Mouse (Mus musculus): Measurements from ENCODE around the gene Ntn4. TPM values are rescaled to one million over a fixed set of nuclear protein-coding genes. Genes with fewer than 3 reads are reported as not detected.

Ntn4 gene
- polyA plus RNA-seq, 1 experiment from 2014 or later = 2.1 TPM

GRCm38 (mm10) chr10:93695043-93695791, 54.7 kb downstream of the Ntn4 start:
- Histone ChIP-seq H3K27ac (no peak overlapping the region), H3K4me1 (no peaks in the 10 kb centered on the region), H3K9me3 (no peaks in the 10 kb centered on the region), H3K9ac (no peak overlapping the region), H3K4me3 (no peak overlapping the region), H3K27me3 (replicated peaks) (no peaks in the 10 kb centered on the region), H3K36me3 (no peaks in the 10 kb centered on the region), H3K4me2 (replicated peaks) (no peak overlapping the region)
- WGBS = 62% methylated on average over 21 of the region's 21 CpGs
- no peak for ATAC-seq (ENCODE audit: low FRiP score, low read depth)

DNA sequence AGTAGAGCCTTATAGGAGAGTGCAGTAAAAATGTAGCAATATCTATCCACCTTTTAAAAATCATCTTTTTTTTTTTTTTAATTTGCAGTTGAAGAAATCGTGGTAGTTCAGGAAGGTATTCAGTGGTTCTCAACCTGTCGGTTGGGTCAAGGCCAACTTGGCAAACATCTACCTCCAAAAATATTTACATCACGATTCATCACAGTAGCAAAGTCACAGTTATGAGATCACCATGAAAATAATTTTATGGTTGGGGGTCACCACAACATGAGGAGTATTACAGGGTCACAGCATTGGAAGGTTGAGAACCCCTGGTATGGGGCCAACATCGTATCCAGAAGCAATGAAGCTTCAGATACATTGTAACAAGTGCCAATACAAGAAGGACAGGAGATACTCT, 55.5 kb downstream of the Ntn4 start:
- H3K9me3 ChIP-seq = no peaks in the 10 kb centered on the region
- no peaks in the 10 kb centered on the region for H3K36me3 ChIP-seq
- H3K27ac ChIP-seq = no peak overlapping the region
- ATAC-seq (ENCODE audit: low FRiP score, low read depth) = no peak
- no peaks in the 10 kb centered on the region for H3K4me1 ChIP-seq
- no peak overlapping the region for H3K4me2 ChIP-seq (replicated peaks)
- H3K4me3 ChIP-seq = no peak overlapping the region
- 97% methylated on average over 4 of the region's 4 CpGs for WGBS
- no peak overlapping the region for H3K9ac ChIP-seq
- H3K27me3 ChIP-seq (replicated peaks) = no peaks in the 10 kb centered on the region

GRCm38 (mm10) chr10:93697866-93698483, 57.5 kb downstream of the Ntn4 start:
- Histone ChIP-seq H3K4me2 (replicated peaks) (no peak overlapping the region), H3K27ac (no peak overlapping the region), H3K9ac (no peak overlapping the region), H3K4me3 (no peak overlapping the region), H3K9me3 (no peaks in the 10 kb centered on the region), H3K36me3 (no peaks in the 10 kb centered on the region), H3K4me1 (no peaks in the 10 kb centered on the region), H3K27me3 (replicated peaks) (no peaks in the 10 kb centered on the region)
- no peak for ATAC-seq (ENCODE audit: low FRiP score, low read depth)
- 91% methylated on average over 10 of the region's 10 CpGs for WGBS

DNA sequence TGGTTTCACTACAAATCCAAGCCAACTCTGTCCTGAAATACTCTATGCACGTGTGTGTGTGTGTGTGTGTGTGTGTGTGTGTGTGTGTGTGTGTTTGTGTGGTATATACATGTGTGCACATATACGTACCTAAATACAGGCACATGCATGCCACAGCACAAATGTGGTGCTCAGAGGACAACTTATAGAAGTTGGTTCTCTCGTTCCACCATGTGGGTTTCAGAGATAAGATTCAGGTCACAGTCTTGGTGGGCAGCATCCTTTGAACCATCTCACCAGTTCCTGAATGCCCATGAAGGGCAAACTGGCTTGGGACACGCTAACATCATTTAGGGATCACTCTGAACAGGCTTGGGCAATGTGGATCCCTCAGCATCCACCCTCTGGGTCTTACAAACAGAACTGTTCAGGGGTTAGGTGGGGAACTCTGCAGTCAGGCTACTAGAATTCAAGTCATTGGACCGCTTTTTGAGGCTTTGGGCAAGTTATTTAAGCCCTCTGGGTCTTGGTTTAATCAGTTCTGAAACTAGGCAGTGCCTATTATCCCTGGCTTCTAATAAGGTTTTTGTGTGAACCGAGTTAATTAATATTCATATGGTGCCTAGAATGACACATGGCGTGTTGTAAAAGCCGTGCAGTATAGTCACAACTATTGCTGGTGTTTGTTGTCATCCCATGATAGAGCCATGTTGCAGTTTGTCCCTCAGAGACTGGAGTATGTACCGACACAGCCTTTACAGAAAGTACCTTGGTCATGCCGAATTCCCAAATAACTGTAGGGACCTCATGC, 59.4 kb downstream of the Ntn4 start:
- ATAC-seq (ENCODE audit: low FRiP score, low read depth) = no peak
- no peaks in the 10 kb centered on the region for H3K27me3 ChIP-seq (replicated peaks)
- no peak overlapping the region for H3K4me2 ChIP-seq (replicated peaks)
- no peaks in the 10 kb centered on the region for H3K36me3 ChIP-seq
- H3K4me3 ChIP-seq = no peak overlapping the region
- 84% methylated on average over 10 of the region's 10 CpGs for WGBS
- H3K27ac ChIP-seq = no peak overlapping the region
- no peaks in the 10 kb centered on the region for H3K4me1 ChIP-seq
- H3K9me3 ChIP-seq = no peaks in the 10 kb centered on the region
- H3K9ac ChIP-seq = no peak overlapping the region

GRCm38 (mm10) chr10:93700589-93701363, 60.3 kb downstream of the Ntn4 start:
- no peaks in the 10 kb centered on the region for H3K9me3 ChIP-seq
- H3K9ac ChIP-seq = no peak overlapping the region
- WGBS = 88% methylated on average over 21 of the region's 21 CpGs
- ATAC-seq (ENCODE audit: low FRiP score, low read depth) = no peak
- H3K27ac ChIP-seq = no peak overlapping the region
- no peaks in the 10 kb centered on the region for H3K27me3 ChIP-seq (replicated peaks)
- H3K4me1 ChIP-seq = no peaks in the 10 kb centered on the region
- H3K36me3 ChIP-seq = no peaks in the 10 kb centered on the region
- H3K4me2 ChIP-seq (replicated peaks) = no peak overlapping the region
- H3K4me3 ChIP-seq = no peak overlapping the region

- no peak overlapping the region for H3K27ac ChIP-seq
- no peaks in the 10 kb centered on the region for H3K9me3 ChIP-seq
- WGBS = 93% methylated on average over 4 of the region's 4 CpGs
- H3K9ac ChIP-seq = no peak overlapping the region
- H3K27me3 ChIP-seq (replicated peaks) = no peaks in the 10 kb centered on the region
- no peak for ATAC-seq (ENCODE audit: low FRiP score, low read depth)
- no peak overlapping the region for H3K4me3 ChIP-seq
- H3K36me3 ChIP-seq = no peaks in the 10 kb centered on the region
- no peaks in the 10 kb centered on the region for H3K4me1 ChIP-seq
- H3K4me2 ChIP-seq (replicated peaks) = no peak overlapping the region
Measured at GRCm38 (mm10) chr10:93703946-93704345, 63.5 kb downstream of the Ntn4 start.

DNA sequence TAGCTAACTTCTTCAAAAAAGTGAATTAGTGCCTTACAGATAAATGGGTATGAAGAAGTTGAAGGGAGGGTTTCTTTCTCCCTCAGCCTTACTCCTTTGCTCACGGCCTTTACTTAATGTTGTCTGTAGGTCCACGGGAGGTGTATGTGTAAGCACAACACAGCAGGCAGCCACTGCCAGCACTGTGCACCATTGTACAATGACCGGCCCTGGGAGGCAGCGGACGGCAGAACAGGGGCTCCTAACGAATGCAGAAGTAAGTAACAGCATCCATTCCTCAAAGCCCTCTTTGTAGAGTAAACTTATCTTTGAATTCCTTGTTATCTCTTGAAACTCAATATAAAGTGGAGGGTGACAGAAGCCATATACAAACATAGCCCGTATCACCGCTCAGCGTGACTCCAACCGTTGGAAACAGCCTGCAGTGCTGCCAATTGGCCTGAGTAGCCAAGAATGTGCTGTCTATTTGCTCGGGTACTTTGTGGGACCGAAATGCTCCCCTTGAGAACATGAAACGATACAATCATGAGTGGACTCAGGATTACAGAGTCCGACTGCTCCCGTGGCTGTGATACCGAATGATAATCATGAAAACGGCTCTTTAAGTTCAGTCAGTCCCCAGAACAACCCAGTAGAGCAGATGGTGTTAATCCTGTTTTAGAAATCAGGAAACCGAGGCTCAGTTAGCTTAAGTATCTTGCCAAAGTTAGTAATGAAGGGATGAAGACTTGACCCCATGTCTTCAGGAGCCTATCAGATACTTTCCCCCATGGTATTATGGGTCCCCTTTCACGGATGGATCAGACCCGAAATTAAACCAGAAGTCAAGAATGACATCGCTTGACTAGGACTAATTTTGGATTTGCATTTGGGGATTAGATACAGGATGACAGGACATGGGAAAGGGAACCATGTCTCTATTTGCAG, 66.9 kb downstream of the Ntn4 start:
- H3K27ac ChIP-seq = no peak overlapping the region
- 69% methylated on average over 21 of the region's 21 CpGs for WGBS
- peaks cover 23% of the 10 kb centered on the region for H3K36me3 ChIP-seq
- ATAC-seq (ENCODE audit: low FRiP score, low read depth) = no peak
- no peak overlapping the region for H3K4me2 ChIP-seq (replicated peaks)
- H3K4me1 ChIP-seq = no peaks in the 10 kb centered on the region
- no peaks in the 10 kb centered on the region for H3K27me3 ChIP-seq (replicated peaks)
- no peaks in the 10 kb centered on the region for H3K9me3 ChIP-seq
- no peak overlapping the region for H3K9ac ChIP-seq
- H3K4me3 ChIP-seq = no peak overlapping the region

- Histone ChIP-seq H3K27me3 (replicated peaks) (no peaks in the 10 kb centered on the region), H3K4me3 (no peak overlapping the region), H3K36me3 (peaks cover 28% of the 10 kb centered on the region), H3K4me2 (replicated peaks) (no peak overlapping the region), H3K9me3 (no peaks in the 10 kb centered on the region), H3K27ac (no peak overlapping the region), H3K9ac (no peak overlapping the region), H3K4me1 (no peaks in the 10 kb centered on the region)
- 89% methylated on average over 6 of the region's 6 CpGs for WGBS
- no peak for ATAC-seq (ENCODE audit: low FRiP score, low read depth)
Measured at GRCm38 (mm10) chr10:93708076-93708473, 67.6 kb downstream of the Ntn4 start.

- H3K9ac ChIP-seq = no peak overlapping the region
- H3K27me3 ChIP-seq (replicated peaks) = no peaks in the 10 kb centered on the region
- 90% methylated on average over 5 of the region's 5 CpGs for WGBS
- ATAC-seq (ENCODE audit: low FRiP score, low read depth) = no peak
- no peak overlapping the region for H3K4me2 ChIP-seq (replicated peaks)
- H3K36me3 ChIP-seq = peaks cover 28% of the 10 kb centered on the region
- H3K4me3 ChIP-seq = no peak overlapping the region
- H3K27ac ChIP-seq = no peak overlapping the region
- H3K4me1 ChIP-seq = no peaks in the 10 kb centered on the region
- no peaks in the 10 kb centered on the region for H3K9me3 ChIP-seq
Measured at GRCm38 (mm10) chr10:93708515-93708914, 68.0 kb downstream of the Ntn4 start.

DNA sequence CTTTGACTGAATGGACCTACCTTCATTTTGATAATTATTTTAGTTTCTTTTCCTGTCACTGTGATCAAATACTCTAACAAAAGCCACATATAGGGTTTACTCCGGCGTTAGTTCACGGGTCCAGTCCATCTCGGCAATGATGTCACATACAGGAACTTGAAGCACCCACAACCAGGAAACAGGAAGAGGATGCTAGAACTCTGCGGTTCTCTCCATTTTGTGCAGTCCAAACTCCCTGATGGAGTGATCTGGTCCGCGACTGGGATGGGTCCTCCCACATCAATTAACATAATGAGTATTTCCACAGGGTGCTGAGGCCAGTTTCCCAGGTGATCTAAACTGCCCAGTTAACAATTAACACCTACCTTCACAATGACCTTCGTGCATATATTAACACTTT, 69.1 kb downstream of the Ntn4 start:
- H3K9ac ChIP-seq = no peak overlapping the region
- no peak for ATAC-seq (ENCODE audit: low FRiP score, low read depth)
- no peak overlapping the region for H3K4me2 ChIP-seq (replicated peaks)
- H3K27me3 ChIP-seq (replicated peaks) = no peaks in the 10 kb centered on the region
- no peaks in the 10 kb centered on the region for H3K9me3 ChIP-seq
- no peak overlapping the region for H3K27ac ChIP-seq
- 86% methylated on average over 8 of the region's 8 CpGs for WGBS
- no peaks in the 10 kb centered on the region for H3K4me1 ChIP-seq
- H3K36me3 ChIP-seq = peaks cover 35% of the 10 kb centered on the region
- H3K4me3 ChIP-seq = no peak overlapping the region

DNA sequence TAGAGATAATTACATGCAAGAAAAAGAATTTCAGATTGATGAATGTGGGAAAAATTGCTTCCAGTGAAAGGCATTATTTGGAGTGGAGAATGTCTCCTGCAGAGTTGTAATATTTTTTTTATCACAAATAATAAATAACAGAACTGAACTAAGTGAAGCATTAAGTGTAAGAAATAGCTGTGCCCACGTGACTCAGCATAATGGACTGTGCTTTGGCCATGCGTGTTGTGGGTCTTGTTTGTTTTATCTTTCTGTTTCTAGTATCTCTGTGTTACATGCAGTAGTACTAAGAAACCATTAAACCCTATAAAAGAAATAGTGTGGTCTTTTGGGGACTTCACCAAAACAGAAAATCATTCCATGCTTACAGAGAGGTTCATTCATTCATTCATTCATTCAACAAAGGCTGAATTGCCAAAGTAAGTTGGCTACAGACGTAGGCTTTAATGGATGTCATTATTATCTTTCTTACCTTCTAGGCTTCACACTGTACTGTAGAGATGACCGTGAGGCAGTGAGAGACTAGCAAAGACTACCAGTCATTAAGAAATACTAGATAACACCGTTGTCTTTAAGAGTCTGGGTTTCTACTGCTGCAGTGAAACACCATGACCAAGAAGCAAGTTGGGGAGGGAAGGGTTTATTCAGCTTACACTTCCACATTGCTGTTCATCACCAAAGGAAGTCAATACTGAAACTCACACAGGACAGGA, 81.3 kb downstream of the Ntn4 start:
- H3K36me3 ChIP-seq = peaks cover 3% of the 10 kb centered on the region; the same call in 1 of the 2 replicates

More for the DNA sequence above, 81.3 kb downstream of the Ntn4 start:
- H3K4me3 ChIP-seq = no peak overlapping the region
- no peak overlapping the region for H3K4me2 ChIP-seq (replicated peaks)
- ATAC-seq (ENCODE audit: low FRiP score, low read depth) = no peak
- H3K4me1 ChIP-seq = peaks cover 6% of the 10 kb centered on the region
- no peak overlapping the region for H3K27ac ChIP-seq
- WGBS = 84% methylated on average over 5 of the region's 5 CpGs
- no peaks in the 10 kb centered on the region for H3K27me3 ChIP-seq (replicated peaks)
- H3K9me3 ChIP-seq = no peaks in the 10 kb centered on the region
- no peak overlapping the region for H3K9ac ChIP-seq
